In the genomic region with DNA sequence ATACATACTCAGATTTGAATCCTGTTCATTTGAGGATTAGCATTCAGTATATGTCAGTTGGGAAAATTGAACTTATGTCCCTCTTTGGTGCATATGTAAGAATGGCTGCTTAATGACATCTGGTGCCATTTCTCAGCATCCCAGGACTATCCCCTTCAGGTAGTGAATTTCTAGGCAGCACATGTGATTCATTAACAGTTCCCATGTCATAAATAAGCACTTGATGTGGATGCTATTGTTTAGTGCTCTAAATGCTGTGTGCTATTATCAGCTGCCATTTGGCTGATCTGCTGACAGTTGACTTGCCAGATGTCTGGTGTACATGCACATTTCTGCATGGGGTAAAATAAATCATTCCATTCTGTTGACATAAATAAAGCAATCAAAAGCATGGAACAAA, we compare ENCODE assay signal across 19 mouse cellular contexts.
DNase-seq lines count a peak whose midpoint lies in the region; ATAC-seq and TF ChIP-seq lines count a peak whose summit lies in the region.
"Had no signal": no experiment of that assay in that cellular context is flagged by ENCODE, and none has a peak within 500 bp of the region (broad histone marks: within the 10 kb centered on the region; RNA-seq: fewer than 3 reads in every experiment).

No protein-coding gene starts in this region.

- H3K4me3 ChIP-seq in forebrain, embryonic 12.5 days (replicated peaks): no peak overlapping the region
- H3K4me3 ChIP-seq in forebrain, embryonic 14.5 days (ENCODE audit: low read depth, low read length): no peak overlapping the region
- H3K4me3 ChIP-seq in kidney, embryonic 14.5 days (ENCODE audit: low read length): no peak overlapping the region
- H3K4me3 ChIP-seq: embryonic facial prominence, embryonic 13.5 days; heart, embryonic 10.5 days; hindbrain, embryonic 12.5 days had no signal

- DNase-seq in forebrain, embryonic 14.5 days (ENCODE audit: low spot score): no peak
- DNase-seq in layer of hippocampus, adult 9-10 months (ENCODE audit: low spot score): peak; percentile 12
- no peak for DNase-seq in layer of hippocampus, postnatal 25 days (ENCODE audit: extremely low spot score in 1 of 2, low spot score in 1 of 2)
- peak; percentile 43 for DNase-seq in brain, embryonic 14.5 days (ENCODE audit: low read depth)
- peak; percentile 8 for DNase-seq in layer of hippocampus, postnatal 36 days
- DNase-seq: adrenal gland, postnatal 10 days; cerebellum, adult 11-12 months; cerebellum, adult 9-10 months; cerebellum, postnatal 25 days; gastrocnemius, postnatal 10 days; heart, adult 18-20 months; heart, postnatal 10 days; heart, postnatal 4 days had no signal

- peak; percentile 23; the same call in 1 of the 2 replicates for ATAC-seq in forebrain, embryonic 12.5 days (ENCODE audit: low FRiP score)
- no peak for ATAC-seq in forebrain, embryonic 14.5 days
- ATAC-seq in kidney, embryonic 14.5 days (ENCODE audit: low FRiP score, low TSS enrichment): no peak
- ATAC-seq: hindbrain, embryonic 16.5 days had no signal

- H3K36me3 ChIP-seq in forebrain, embryonic 12.5 days (replicated peaks): no peaks in the 10 kb centered on the region
- no peaks in the 10 kb centered on the region for H3K36me3 ChIP-seq in forebrain, embryonic 14.5 days (ENCODE audit: control insufficient read depth, insufficient read depth, low read length)
- no peaks in the 10 kb centered on the region for H3K36me3 ChIP-seq in kidney, embryonic 14.5 days (ENCODE audit: control insufficient read depth, insufficient read depth, low read length)
- H3K36me3 ChIP-seq: embryonic facial prominence, embryonic 13.5 days; heart, embryonic 10.5 days; hindbrain, embryonic 12.5 days had no signal

- no peaks in the 10 kb centered on the region for H3K9me3 ChIP-seq in forebrain, embryonic 12.5 days
- no peaks in the 10 kb centered on the region for H3K9me3 ChIP-seq in forebrain, embryonic 14.5 days (replicated peaks; ENCODE audit: control insufficient read depth, low read length)
- no peaks in the 10 kb centered on the region for H3K9me3 ChIP-seq in kidney, embryonic 14.5 days (ENCODE audit: control insufficient read depth, low read length)
- H3K9me3 ChIP-seq: embryonic facial prominence, embryonic 13.5 days; heart, embryonic 10.5 days; hindbrain, embryonic 12.5 days had no signal

- H3K4me2 ChIP-seq in forebrain, embryonic 12.5 days: no peak overlapping the region
- H3K4me2 ChIP-seq in forebrain, embryonic 14.5 days (ENCODE audit: low read length): no peak overlapping the region
- H3K4me2 ChIP-seq in kidney, embryonic 14.5 days (replicated peaks; ENCODE audit: low read depth, low read length): no peak overlapping the region
- H3K4me2 ChIP-seq: embryonic facial prominence, embryonic 13.5 days; hindbrain, embryonic 12.5 days had no signal

- TF ChIP-seq POLR2A in brain, embryonic 14.5 days (IDR thresholded peaks at IDR 0.05; ENCODE audit: borderline replicate concordance, extremely low read depth, insufficient read depth, insufficient read length, poor library complexity, severe bottlenecking): no peak

- H3K9ac ChIP-seq in forebrain, embryonic 12.5 days: no peak overlapping the region
- no peak overlapping the region for H3K9ac ChIP-seq in forebrain, embryonic 14.5 days (ENCODE audit: low read length)
- no peak overlapping the region for H3K9ac ChIP-seq in kidney, embryonic 14.5 days (ENCODE audit: low read depth, low read length)
- H3K9ac ChIP-seq: embryonic facial prominence, embryonic 13.5 days; hindbrain, embryonic 12.5 days had no signal

- H3K27ac ChIP-seq in forebrain, embryonic 12.5 days: no peak overlapping the region
- H3K27ac ChIP-seq in forebrain, embryonic 14.5 days (ENCODE audit: low read depth, low read length): no peak overlapping the region
- no peak overlapping the region for H3K27ac ChIP-seq in kidney, embryonic 14.5 days (ENCODE audit: low read depth, low read length)
- H3K27ac ChIP-seq: embryonic facial prominence, embryonic 13.5 days; heart, embryonic 10.5 days; hindbrain, embryonic 12.5 days had no signal

- H3K4me1 ChIP-seq in forebrain, embryonic 12.5 days: no peaks in the 10 kb centered on the region
- no peaks in the 10 kb centered on the region for H3K4me1 ChIP-seq in forebrain, embryonic 14.5 days (ENCODE audit: control insufficient read depth, insufficient read depth, low read length)
- no peaks in the 10 kb centered on the region for H3K4me1 ChIP-seq in kidney, embryonic 14.5 days (ENCODE audit: control insufficient read depth, insufficient read depth, low read length)
- H3K4me1 ChIP-seq: embryonic facial prominence, embryonic 13.5 days; heart, embryonic 10.5 days; hindbrain, embryonic 12.5 days had no signal

- no peaks in the 10 kb centered on the region for H3K27me3 ChIP-seq in forebrain, embryonic 12.5 days
- H3K27me3 ChIP-seq in forebrain, embryonic 14.5 days (replicated peaks; ENCODE audit: control insufficient read depth, insufficient read depth, low read length): no peaks in the 10 kb centered on the region
- H3K27me3 ChIP-seq in kidney, embryonic 14.5 days (ENCODE audit: control insufficient read depth, insufficient read depth, low read length): no peaks in the 10 kb centered on the region
- H3K27me3 ChIP-seq: embryonic facial prominence, embryonic 13.5 days; hindbrain, embryonic 12.5 days had no signal

- TF ChIP-seq CTCF in brain, embryonic 14.5 days (IDR thresholded peaks at IDR 0.05; ENCODE audit: borderline replicate concordance, extremely low read depth, insufficient read depth, insufficient read length): no peak

Comparison
In these comparisons a context has a peak if more than half of its experiments do, and no peak if none do; other contexts are left out.
1. DNase-seq: peak in layer of hippocampus, adult 9-10 months (single experiment), brain, embryonic 14.5 days (single experiment) and layer of hippocampus, postnatal 36 days (2 of 2); none in forebrain, embryonic 14.5 days (single experiment) and layer of hippocampus, postnatal 25 days (0 of 2).